Mouse (Mus musculus) megakaryocyte, embryonic 14.5 days (primary cell): ENCODE measurements around the gene Cavin3.

ENCODE experiments used
- FLI1 ChIP-seq: IDR thresholded peaks from 2 replicates; pipeline ENCODE4 v1.6.1; 2012; ENCODE audit warnings: low read length, inconsistent platforms, mixed read lengths
- GATA1 ChIP-seq: IDR thresholded peaks from 3 replicates; pipeline ENCODE4 v1.6.1; 2012; ENCODE audit warnings: mixed read lengths, low read length, inconsistent platforms, borderline replicate concordance

- TF ChIP-seq GATA1: no peak
- no peak for TF ChIP-seq FLI1
These were observed 47.3 kb downstream of the Cavin3 start for GRCm38 (mm10) chr7:105434798-105435197.
